9 mouse cellular contexts compared by ENCODE assay signal in the genomic region with DNA sequence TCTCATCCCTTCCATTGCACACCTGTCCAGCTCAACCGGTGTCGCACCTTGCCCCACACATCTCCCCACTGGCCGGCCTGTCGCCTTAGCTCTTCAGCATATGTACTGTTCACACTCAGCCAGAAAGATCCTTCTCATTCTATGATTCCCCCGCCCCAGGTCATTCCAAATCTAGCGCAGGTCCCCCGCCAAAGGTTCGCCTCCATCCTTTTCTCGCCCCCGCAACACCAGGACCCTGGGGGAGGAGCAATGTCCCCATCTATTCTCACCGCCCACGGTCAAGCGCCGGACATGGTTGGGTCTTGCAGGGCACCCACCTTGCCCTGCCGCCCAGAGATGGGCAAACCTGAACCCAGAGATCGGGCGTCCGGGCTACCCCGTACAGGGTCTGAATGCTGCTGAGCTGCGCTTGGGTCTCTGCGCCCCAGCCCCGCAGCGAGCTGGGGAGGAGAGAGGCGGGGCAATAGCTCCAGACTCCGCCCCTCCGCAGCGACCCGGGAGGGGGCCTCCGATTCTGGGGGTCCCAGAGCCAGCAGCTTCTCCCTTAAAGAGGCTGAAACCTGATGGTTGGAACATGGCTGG. TPM values are rescaled to one million over a fixed set of nuclear protein-coding genes. Genes with fewer than 3 reads are reported as not detected.
DNase-seq lines count a peak whose midpoint lies in the region; ATAC-seq and TF ChIP-seq lines count a peak whose summit lies in the region.
"Had no signal": no experiment of that assay in that cellular context is flagged by ENCODE, and none has a peak within 500 bp of the region (broad histone marks: within the 10 kb centered on the region; RNA-seq: fewer than 3 reads in every experiment).

A gene (minus strand): TSS at position 448 of the 582 bp plus-strand sequence.

- DNase-seq in heart, embryonic 10.5 days (ENCODE audit: low spot score): no peak
- DNase-seq in heart, postnatal 4 days: no peak
- DNase-seq in B cell, adult 2 months: peak; percentile 14 to 25
- no peak for DNase-seq in left cerebral cortex, adult 8-10 months (ENCODE audit: low spot score in 2 of 2)
- no peak for DNase-seq in midbrain, postnatal 0 days (ENCODE audit: low spot score)
- no peak for DNase-seq in urinary bladder, postnatal 36 days (ENCODE audit: low spot score in 2 of 2)
- DNase-seq in ovary, postnatal 14 days (ENCODE audit: low spot score): no peak

- WGBS in heart, embryonic 10.5 days: 3% methylated on average over 29 of the region's 29 CpGs
- WGBS in embryonic facial prominence, embryonic 15.5 days: 3% methylated on average over 29 of the region's 29 CpGs
- 2% methylated on average over 29 of the region's 29 CpGs for WGBS in midbrain, postnatal 0 days

- peaks cover 45% of the 10 kb centered on the region for H3K27me3 ChIP-seq in heart, embryonic 10.5 days (ENCODE audit: insufficient read depth, poor library complexity, severe bottlenecking)
- peaks cover 34% of the 10 kb centered on the region for H3K27me3 ChIP-seq in embryonic facial prominence, embryonic 15.5 days
- H3K27me3 ChIP-seq in midbrain, postnatal 0 days (ENCODE audit: insufficient read depth, low read length): 0 out of 2 replicates have a peak, but pooled peaks cover 5% of the 10 kb centered on the region

- no peaks in the 10 kb centered on the region for H3K36me3 ChIP-seq in heart, embryonic 10.5 days
- H3K36me3 ChIP-seq in embryonic facial prominence, embryonic 15.5 days: no peaks in the 10 kb centered on the region
- no peaks in the 10 kb centered on the region; the same call in 1 of the 2 replicates for H3K36me3 ChIP-seq in midbrain, postnatal 0 days (ENCODE audit: insufficient read depth, low read length)

- peak within 1 kb of the TSS; percentile 66 for H3K4me2 ChIP-seq in embryonic facial prominence, embryonic 15.5 days (replicated peaks)
- H3K4me2 ChIP-seq in midbrain, postnatal 0 days (ENCODE audit: low read depth, low read length, poor library complexity, severe bottlenecking): peak within 1 kb of the TSS; percentile 77

- peaks cover 10% of the 10 kb centered on the region; the same call in 1 of the 2 replicates for H3K4me1 ChIP-seq in heart, embryonic 10.5 days
- peaks cover 19% of the 10 kb centered on the region for H3K4me1 ChIP-seq in embryonic facial prominence, embryonic 15.5 days
- no peaks in the 10 kb centered on the region for H3K4me1 ChIP-seq in midbrain, postnatal 0 days (ENCODE audit: insufficient read depth, low read length)

- H3K27ac ChIP-seq in heart, embryonic 10.5 days: no peak within 1 kb of the TSS
- H3K27ac ChIP-seq in embryonic facial prominence, embryonic 15.5 days (replicated peaks): no peak within 1 kb of the TSS
- peak within 1 kb of the TSS; percentile 55; the same call in 1 of the 2 replicates for H3K27ac ChIP-seq in midbrain, postnatal 0 days (ENCODE audit: low read depth, low read length)
- H3K27ac ChIP-seq: macrophage had no signal

- no peak within 1 kb of the TSS for H3K9ac ChIP-seq in embryonic facial prominence, embryonic 15.5 days
- peak within 1 kb of the TSS; percentile 75 for H3K9ac ChIP-seq in midbrain, postnatal 0 days (replicated peaks; ENCODE audit: low read length, poor library complexity, severe bottlenecking)

- peaks cover 4% of the 10 kb centered on the region for H3K9me3 ChIP-seq in heart, embryonic 10.5 days
- no peaks in the 10 kb centered on the region for H3K9me3 ChIP-seq in embryonic facial prominence, embryonic 15.5 days (replicated peaks)
- no peaks in the 10 kb centered on the region for H3K9me3 ChIP-seq in midbrain, postnatal 0 days (ENCODE audit: low read length)

- ATAC-seq in embryonic facial prominence, embryonic 15.5 days (ENCODE audit: insufficient number of reproducible peaks, low FRiP score, low TSS enrichment, low read depth): no peak
- peak; percentile 75 for ATAC-seq in midbrain, postnatal 0 days (ENCODE audit: low FRiP score)

- TF ChIP-seq CTCF in midbrain, postnatal 0 days (IDR thresholded peaks at IDR 0.05): no peak

- H3K4me3 ChIP-seq in heart, embryonic 10.5 days: peak within 1 kb of the TSS; percentile 48
- peak within 1 kb of the TSS; percentile 36 for H3K4me3 ChIP-seq in embryonic facial prominence, embryonic 15.5 days (replicated peaks)
- peak within 1 kb of the TSS; percentile 57 for H3K4me3 ChIP-seq in midbrain, postnatal 0 days (ENCODE audit: low read depth, low read length)

RNA-seq across cellular contexts. Expression of the gene that starts here (rescaled TPM):
- 1.1 and 1.9 TPM in 2 replicates for polyA plus RNA-seq in heart, embryonic 10.5 days (2016; fragmentation: Nextera tagmentation; extraction: Ambion mirVana)
- total RNA-seq in heart, postnatal 4 days (2021): under 1 TPM in 1 of 2 experiments, not detected in 1; 0.56 TPM
- polyA plus RNA-seq in embryonic facial prominence, embryonic 15.5 days (2015; fragmentation: Nextera tagmentation; extraction: Ambion mirVana): 3.2 and 3.4 TPM in 2 replicates
- 10 to 100 TPM; 27.1 to 37.7 (median 34.1) TPM for total RNA-seq in left cerebral cortex, adult 8-10 months (2022)
- 60.8 and 94.4 TPM in 2 replicates for total RNA-seq in midbrain, postnatal 0 days (2014; rRNA removed)
- 186 and 200 TPM in 2 replicates for polyA plus RNA-seq in midbrain, postnatal 0 days (2015; fragmentation: Nextera tagmentation; extraction: Ambion mirVana)

Comparison
In these comparisons a context has a peak if more than half of its experiments do, and no peak if none do; other contexts are left out.
1. RNA of the gene that starts here (total RNA-seq): 60.8 to 94.4 TPM in midbrain, postnatal 0 days and 27.1 to 37.7 TPM in left cerebral cortex, adult 8-10 months; 0.56 TPM in heart, postnatal 4 days; every median in the first group is over 10 times any median in the second.
2. RNA of the gene that starts here (polyA plus RNA-seq): 186 to 200 TPM in midbrain, postnatal 0 days; 3.2 to 3.4 TPM in embryonic facial prominence, embryonic 15.5 days and 1.1 to 1.9 TPM in heart, embryonic 10.5 days; every median in the first group is over 10 times any median in the second.
3. DNase-seq: peak in B cell, adult 2 months (2 of 2); none in heart, embryonic 10.5 days (single experiment), heart, postnatal 4 days (single experiment), left cerebral cortex, adult 8-10 months (0 of 2), midbrain, postnatal 0 days (single experiment), urinary bladder, postnatal 36 days (0 of 2) and ovary, postnatal 14 days (single experiment).
4. Peak in every context shown above with its lines, with median percentiles within 50 percentile points of each other: H3K4me3 ChIP-seq.